Mouse (Mus musculus): ENCODE measurements around the gene Hnf1b.

GRCm38 (mm10) chr11:83922600-83922999 lies 72.7 kb downstream of the Hnf1b start:
- TF ChIP-seq ETS1 (conservative IDR thresholded peaks at IDR 0.05; ENCODE audit: low read depth, low read length) (no peak), TCF12 (IDR thresholded peaks at IDR 0.05; ENCODE audit: low read depth, low read length) (no peak), NELFE (IDR thresholded peaks at IDR 0.05; ENCODE audit: low read depth, low read length) (no peak), MXI1 (IDR thresholded peaks at IDR 0.05; ENCODE audit: low read depth, low read length) (no peak), RAD21 (IDR thresholded peaks at IDR 0.05; ENCODE audit: low read depth, low read length) (no peak), ELF1 (IDR thresholded peaks at IDR 0.05; ENCODE audit: low read depth, low read length) (no peak), ZC3H11A (IDR thresholded peaks at IDR 0.05; ENCODE audit: low read depth, low read length) (no peak), CTCF (conservative IDR thresholded peaks at IDR 0.05 in 1 of 2, IDR thresholded peaks at IDR 0.05 in 1 of 2; ENCODE audit: low read depth in 2 of 2, low read length in 2 of 2) (no peak)
